Mouse (Mus musculus) spleen, postnatal 4 days (tissue): ENCODE measurements at regions not wholly inside any gene's neighbourhood (a gene's known extent, or its start where the extent isn't known, plus 50 kb on each side); places are given as distances from the start of the nearest gene placed in this dataset.

ENCODE experiments used
- DNase-seq, 2 experiments: peaks; one replicate each; pipeline ENCODE4 v3.0.0; 2022; ENCODE audit warnings: low spot score in 2 of 2

DNA sequence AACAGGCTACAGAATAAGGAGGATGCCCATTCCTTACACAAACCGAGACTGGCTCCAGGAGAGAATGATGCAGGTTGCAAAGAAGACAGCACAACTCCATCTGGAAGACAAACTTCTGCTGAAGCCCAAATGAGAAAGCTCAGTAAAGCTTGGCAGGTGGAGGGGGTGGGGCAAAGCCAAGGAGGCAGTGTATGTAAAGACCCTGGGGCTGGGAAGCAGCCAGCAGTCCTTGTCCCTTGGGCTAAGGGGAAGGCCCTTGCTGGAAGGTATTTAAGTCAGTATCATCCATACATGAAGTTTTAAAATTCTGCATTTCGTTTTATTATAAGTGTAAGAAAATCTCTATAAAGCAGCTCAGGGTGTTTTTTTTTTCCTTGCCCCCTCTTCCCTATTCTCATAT is 182.3 kb upstream of the Kdm8 start:
- DNase-seq: no peak

DNA sequence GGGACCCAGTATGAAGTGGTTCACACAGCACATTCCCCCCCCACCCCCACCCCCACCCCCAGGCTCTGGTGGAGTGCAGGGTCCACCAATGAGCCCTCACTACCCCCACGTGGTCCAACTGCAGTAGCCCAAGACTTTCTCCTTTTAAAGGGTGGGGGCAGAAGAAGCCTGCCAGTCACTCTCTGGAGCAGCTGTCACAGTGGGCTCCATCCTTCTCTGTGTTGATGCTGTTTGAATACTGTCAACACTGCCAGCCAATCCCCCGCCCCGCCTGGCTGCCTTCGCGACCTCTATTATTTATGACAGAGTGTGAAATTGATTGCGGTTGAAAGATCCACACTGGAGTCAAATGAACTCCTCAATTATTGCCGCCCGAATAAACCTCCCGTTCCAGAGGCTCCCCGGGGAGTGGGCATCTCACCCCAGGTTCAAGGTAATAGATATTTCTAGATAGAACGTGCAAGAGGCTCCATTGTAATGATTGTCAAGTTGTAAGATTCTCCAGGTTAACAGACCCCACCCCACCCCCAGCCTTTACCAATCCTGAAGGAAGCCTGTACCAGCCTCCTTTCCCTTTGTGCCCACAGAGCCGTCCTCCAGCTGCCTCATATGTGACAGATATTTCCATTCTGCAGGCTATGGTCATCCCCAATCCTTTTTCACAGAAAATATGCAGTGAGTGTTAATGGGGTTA is 181.7 kb upstream of the Kdm8 start:
- DNase-seq: no peak

GRCm38 (mm10) chr7:125263756-125264155 is 180.7 kb upstream of the Kdm8 start:
- no peak for DNase-seq

GRCm38 (mm10) chr7:125270711-125271110 is 173.8 kb upstream of the Kdm8 start:
- DNase-seq: no peak

DNA sequence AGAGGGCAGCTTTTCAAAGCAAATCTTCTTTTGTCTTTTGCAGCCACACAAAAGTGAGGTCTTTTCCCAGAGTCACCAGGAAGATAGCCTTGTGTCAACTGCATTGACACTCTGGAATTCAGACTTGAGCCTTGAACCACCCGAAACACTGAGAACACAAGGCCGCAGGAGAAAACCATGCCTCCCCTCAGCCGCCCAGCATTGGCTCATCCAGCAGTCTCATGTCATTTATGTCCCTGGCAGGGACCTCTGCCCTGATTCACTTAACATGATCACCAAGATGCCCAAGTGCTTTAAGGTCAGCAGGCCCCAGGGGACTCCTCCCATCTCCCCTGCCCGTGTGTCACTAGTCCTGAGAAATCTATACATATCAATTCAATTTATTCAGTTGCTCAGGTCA is 173.1 kb upstream of the Kdm8 start:
- DNase-seq: no peak

DNA sequence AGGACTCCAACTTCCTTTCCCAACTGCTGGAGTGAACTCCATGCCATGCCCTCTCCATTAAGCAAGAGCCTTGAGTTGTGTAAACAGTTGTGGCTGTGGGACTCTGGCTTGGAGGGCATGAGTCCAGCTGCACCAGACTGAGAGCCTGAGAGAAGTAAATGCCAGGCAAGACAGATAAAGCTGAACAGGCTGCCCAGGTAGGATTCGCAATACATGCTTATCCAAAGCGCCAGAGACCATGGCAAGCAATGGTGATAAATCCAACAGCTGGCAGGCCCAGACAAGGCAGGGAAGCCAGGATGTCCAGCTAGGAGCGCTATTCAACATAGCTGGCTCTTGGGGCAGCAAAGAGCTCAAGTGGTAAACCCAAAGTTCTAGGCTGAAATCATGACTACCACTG is 163.1 kb upstream of the Kdm8 start:
- DNase-seq: no peak

DNA sequence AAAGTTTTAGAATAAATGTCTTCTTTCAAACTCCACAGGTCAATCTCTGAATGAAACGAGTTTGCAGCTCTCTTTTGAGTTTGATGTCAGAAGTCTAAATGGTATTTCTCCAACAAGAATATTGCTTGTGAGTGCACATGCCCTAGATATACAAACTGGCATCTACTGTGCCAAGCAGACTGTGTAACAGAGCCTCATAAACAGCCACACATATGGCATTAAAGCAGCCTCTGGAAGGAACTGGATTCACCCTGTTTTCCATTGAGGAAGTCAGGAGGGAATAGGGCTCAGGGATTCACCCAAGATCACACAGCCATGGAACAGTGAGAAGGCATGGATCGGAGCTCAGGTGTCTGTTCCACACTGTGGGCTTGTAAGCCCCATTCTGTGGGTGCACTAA is 149.2 kb upstream of the Kdm8 start:
- DNase-seq: no peak

DNA sequence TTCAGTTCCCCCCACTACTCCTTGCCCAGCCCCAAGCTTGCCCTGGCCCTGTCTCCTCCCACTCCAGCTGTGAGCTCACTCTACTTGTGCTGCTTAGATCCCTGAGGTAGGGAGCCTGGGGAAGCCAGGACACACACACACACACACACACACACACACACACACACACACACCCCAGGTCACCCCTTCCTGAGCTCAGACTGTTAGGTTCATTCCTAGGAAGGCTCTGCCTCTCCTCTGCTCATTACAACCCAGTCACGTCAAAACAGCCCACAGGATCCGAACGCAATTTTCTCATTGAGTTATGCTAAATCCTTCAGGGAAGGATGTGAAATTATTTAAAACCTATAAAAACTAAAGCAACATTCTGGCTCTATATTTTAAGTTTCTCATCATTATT is 136.0 kb upstream of the Kdm8 start:
- no peak for DNase-seq

DNA sequence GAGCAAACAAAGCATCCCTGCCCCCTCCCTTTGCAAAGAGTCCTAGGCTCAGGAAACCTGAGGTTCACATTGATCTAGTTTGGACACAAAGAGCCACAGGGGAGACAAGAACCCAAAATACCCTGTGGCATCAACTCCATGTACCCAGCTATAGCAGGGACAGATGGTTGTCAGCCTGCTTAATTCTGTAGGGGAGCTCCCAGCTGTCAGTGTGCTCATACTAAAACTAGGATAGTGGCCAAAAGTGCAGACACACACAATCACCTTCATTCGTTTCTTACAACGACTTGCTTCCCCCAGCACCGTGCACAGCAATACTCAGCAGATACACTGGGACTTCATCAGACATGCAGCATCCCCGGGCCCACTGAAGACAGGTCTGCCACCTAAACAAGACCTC is 133.5 kb upstream of the Kdm8 start:
- DNase-seq: no peak

DNA sequence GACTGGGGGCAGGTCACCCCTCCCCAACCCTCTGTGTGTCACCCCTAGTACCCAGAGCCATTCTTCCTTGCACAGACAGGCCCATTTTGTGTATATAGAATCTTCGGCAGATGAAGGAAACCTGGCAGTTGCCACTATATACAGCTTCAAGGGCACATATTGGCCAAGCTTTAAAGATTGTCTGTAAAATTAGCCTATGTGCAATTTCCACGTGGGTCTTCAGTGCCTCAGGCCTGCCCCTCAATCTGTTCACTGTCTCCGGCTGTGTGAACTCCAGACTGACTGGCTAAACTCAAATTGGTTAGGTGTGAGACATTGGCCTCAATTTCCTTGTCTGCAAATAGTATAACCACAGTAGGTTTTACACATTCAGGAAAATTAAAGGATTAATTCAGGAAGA is 130.9 kb upstream of the Kdm8 start:
- DNase-seq: no peak

DNA sequence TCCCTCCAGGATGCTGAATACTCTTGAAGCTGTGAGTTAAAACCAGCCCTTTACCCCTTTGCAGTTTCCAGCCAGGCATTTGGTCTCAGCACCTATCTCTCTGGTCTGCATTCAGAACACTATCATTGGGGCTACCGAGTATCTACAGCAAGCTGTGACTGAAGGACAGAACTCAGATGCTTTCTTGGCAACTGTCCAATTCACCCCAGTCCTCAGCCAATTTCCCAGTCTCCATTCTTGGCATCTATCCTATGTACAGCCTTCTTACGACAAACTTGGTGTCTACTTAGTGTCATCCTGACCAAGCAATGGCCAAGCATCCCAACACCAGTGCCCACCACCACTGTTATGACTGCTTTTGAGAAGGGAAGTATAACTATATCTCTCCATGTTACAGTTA is 109.7 kb upstream of the Kdm8 start:
- no peak for DNase-seq

DNA sequence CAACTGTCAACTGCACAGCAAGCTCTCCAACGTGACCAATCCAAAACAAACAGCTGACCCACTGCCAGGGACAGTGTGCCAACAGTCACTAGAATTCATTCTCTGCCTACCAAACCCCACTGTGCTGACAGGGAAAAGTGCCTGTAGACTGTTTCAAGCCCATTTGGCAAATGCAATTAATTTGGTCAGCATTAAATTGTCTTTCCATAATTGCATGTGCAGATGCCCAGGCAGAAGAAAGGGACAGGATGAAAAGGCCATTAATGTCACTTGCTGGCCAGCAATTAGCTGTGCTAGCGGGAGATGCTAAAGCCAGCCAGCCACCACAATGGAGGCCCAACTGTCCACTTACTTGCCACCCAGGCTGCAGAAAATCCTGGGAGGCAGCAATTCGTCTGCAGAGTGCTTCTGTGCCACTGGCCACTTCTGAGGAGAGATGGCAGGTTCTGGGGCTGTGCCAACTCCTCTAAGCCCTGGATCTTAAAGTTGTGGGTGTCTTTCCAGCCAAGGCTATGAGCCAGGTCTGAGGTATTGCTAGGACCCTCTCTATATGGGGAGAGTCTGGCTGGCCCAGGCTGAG is 108.8 kb upstream of the Kdm8 start:
- no peak for DNase-seq

DNA sequence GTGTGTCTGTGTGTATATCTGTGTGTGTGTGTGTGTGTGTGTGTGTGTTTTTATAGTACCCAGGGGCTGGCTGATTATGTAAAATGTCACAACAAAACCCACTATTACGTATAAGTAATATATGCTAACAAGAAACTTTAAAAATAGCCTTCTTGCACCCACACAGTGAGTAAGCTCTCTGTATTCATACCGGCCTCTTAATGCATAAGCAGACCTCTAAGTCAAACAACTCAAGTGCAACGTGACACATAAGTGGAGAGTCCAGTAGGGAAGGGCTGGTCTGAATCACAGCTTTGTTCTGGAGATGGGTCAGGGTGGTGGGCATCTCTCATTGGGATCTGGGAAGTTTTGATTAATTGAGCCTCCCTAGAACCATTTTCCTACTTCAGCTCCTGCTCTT is 107.7 kb upstream of the Kdm8 start:
- DNase-seq: no peak

- DNase-seq: no peak
Measured at GRCm38 (mm10) chr7:125338177-125338751, 106.2 kb upstream of the Kdm8 start.

- no peak for DNase-seq
Measured at GRCm38 (mm10) chr7:125340326-125340905, 104.1 kb upstream of the Kdm8 start.

GRCm38 (mm10) chr7:125349606-125350005 is 94.9 kb upstream of the Kdm8 start:
- no peak for DNase-seq

DNA sequence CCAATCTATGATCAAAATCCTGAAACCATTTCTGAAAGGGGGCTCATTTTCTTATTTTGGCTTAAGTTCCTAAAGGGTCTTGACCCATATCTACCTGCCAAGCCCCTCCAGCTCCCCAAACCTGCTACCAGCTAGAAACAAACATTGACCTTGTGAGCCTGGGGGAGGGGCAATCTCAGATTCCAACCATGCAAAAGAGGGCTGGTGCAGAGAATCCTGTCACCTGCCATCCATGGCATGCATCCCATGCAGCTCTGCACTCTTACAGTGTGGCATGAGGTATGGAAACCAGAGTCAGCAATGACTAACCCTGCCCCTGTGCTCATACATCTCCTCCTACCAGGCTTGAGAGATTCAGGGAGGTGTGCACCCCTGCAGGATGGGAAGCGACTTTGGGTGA is 90.3 kb upstream of the Kdm8 start:
- no peak for DNase-seq

- no peak for DNase-seq
Measured at GRCm38 (mm10) chr7:125354956-125355355, 89.5 kb upstream of the Kdm8 start.

GRCm38 (mm10) chr7:125358016-125358415 is 86.5 kb upstream of the Kdm8 start:
- no peak for DNase-seq

- DNase-seq: no peak
Measured at GRCm38 (mm10) chr7:125383021-125383420, 61.5 kb upstream of the Kdm8 start.

GRCm38 (mm10) chr7:125384171-125384570 is 60.3 kb upstream of the Kdm8 start:
- DNase-seq: no peak

- no peak for DNase-seq
Measured at GRCm38 (mm10) chr7:125392536-125392935, 51.9 kb upstream of the Kdm8 start.

GRCm38 (mm10) chr7:125393228-125393627 is 51.2 kb upstream of the Kdm8 start:
- no peak for DNase-seq
